Mouse (Mus musculus) telencephalon, adult 2 months (tissue): Measurements from ENCODE around the gene Lsm14a.
A peak's percentile ranks its signal among the peaks of the same experiment; 100 is the strongest.
"Not testable (repeated sequence)": the region's sequence is repeated elsewhere in the genome, so short reads cannot be mapped to it uniquely, and the experiment has no call there.

Source experiments
- DNase-seq: peaks from one replicate; pipeline ENCODE4 v3.0.0-alpha.2; 2011; ENCODE audit warnings: low read depth, low spot score

Gene Lsm14a

GRCm38 (mm10) chr7:34373906-34374305 is 19.2 kb downstream of the Lsm14a start:
- no peak for DNase-seq

- DNase-seq = no peak
Observed at GRCm38 (mm10) chr7:34355629-34356028, 37.5 kb downstream of the Lsm14a start.

- DNase-seq = no peak
Observed at GRCm38 (mm10) chr7:34351997-34352396, 41.1 kb downstream of the Lsm14a start.

- DNase-seq = no peak
Observed at GRCm38 (mm10) chr7:34350166-34350565, 42.9 kb downstream of the Lsm14a start.

- peak; percentile 41 for DNase-seq
Observed at GRCm38 (mm10) chr7:34348011-34348410, 45.1 kb downstream of the Lsm14a start.

- no peak for DNase-seq
Observed at GRCm38 (mm10) chr7:34347041-34347440, 46.1 kb downstream of the Lsm14a start.

- DNase-seq = no peak
Observed at GRCm38 (mm10) chr7:34346505-34346904, 46.6 kb downstream of the Lsm14a start.

GRCm38 (mm10) chr7:34342040-34342793 is 50.9 kb downstream of the Lsm14a start:
- DNase-seq = peak; percentile 40

- DNase-seq = no peak
Observed at GRCm38 (mm10) chr7:34340841-34341240, 52.3 kb downstream of the Lsm14a start.

- DNase-seq = no peak
Observed at GRCm38 (mm10) chr7:34339164-34339489, 54.0 kb downstream of the Lsm14a start.

GRCm38 (mm10) chr7:34338445-34339163 is 54.5 kb downstream of the Lsm14a start:
- DNase-seq = no peak

- no peak for DNase-seq
Observed at GRCm38 (mm10) chr7:34337268-34337667, 55.8 kb downstream of the Lsm14a start.

- DNase-seq = not testable (repeated sequence)
Observed at GRCm38 (mm10) chr7:34336545-34336944, 56.6 kb downstream of the Lsm14a start.

- DNase-seq = no peak
Observed at GRCm38 (mm10) chr7:34327493-34327892, 65.6 kb downstream of the Lsm14a start.

GRCm38 (mm10) chr7:34324857-34325256 is 68.3 kb downstream of the Lsm14a start:
- DNase-seq = no peak

- DNase-seq = no peak
Observed at GRCm38 (mm10) chr7:34324005-34324404, 69.1 kb downstream of the Lsm14a start.

GRCm38 (mm10) chr7:34323351-34323750 is 69.8 kb downstream of the Lsm14a start:
- no peak for DNase-seq

GRCm38 (mm10) chr7:34321958-34322357 is 71.2 kb downstream of the Lsm14a start:
- no peak for DNase-seq

GRCm38 (mm10) chr7:34321119-34321518 is 72.0 kb downstream of the Lsm14a start:
- DNase-seq = no peak

- peak; percentile 79 for DNase-seq
Observed at GRCm38 (mm10) chr7:34319957-34320356, 73.2 kb downstream of the Lsm14a start.

- no peak for DNase-seq
Observed at GRCm38 (mm10) chr7:34319123-34319522, 74.0 kb downstream of the Lsm14a start.

- DNase-seq = no peak
Observed at GRCm38 (mm10) chr7:34317901-34318476, 75.1 kb downstream of the Lsm14a start.

- DNase-seq = peak; percentile 36
Observed at GRCm38 (mm10) chr7:34313443-34313875, 79.7 kb downstream of the Lsm14a start, which contains the start of gene 4931406P16Rik. TSS of gene 4931406P16Rik (minus strand) at chr7:34313551.
